Mouse (Mus musculus): ENCODE results near the gene Nrbf2. TPM values are rescaled to one million over a fixed set of nuclear protein-coding genes. Genes with fewer than 3 reads are reported as not detected.

The Nrbf2 gene
- polyA plus RNA-seq, 1 experiment from 2014 or later, result 42.5 TPM

DNA sequence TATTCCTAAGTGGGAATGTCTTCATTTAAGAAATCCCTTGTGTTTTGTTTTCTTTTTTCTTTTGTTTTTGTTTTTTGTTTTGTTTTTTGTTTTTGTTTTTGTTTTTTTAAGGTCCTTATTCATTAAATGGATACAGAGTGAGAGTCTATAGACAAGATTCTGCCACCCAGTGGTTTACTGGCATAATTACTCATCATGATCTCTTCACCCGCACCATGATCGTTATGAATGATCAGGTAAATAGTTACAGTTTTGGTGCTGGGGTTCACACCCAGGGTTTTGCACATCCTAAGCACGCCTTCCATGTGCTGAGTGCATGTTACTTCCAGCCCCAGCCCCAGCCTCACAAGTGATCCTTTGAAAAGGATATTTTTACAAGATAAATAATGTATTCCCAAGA is 68.2 kb downstream of the Nrbf2 start:
- Histone ChIP-seq H3K9ac (replicated peaks) (no peak overlapping the region), H3K9me3 (no peaks in the 10 kb centered on the region), H3K4me2 (no peak overlapping the region), H3K4me3 (replicated peaks) (no peak overlapping the region), H3K36me3 (peaks cover 38% of the 10 kb centered on the region), H3K27ac (no peak overlapping the region), H3K27me3 (no peaks in the 10 kb centered on the region), H3K4me1 (replicated peaks) (no peaks in the 10 kb centered on the region)
- no peak for ATAC-seq (ENCODE audit: insufficient number of reproducible peaks, insufficient read depth, low FRiP score, low TSS enrichment, low read depth)
- WGBS, result 93% methylated on average over 3 of the region's 3 CpGs

Other genes starting within 250 kb of the Nrbf2 start
- 43.8 and 47.5 TPM in 2 replicates for gene Jmjd1c, start 189.2 kb downstream of the Nrbf2 start, polyA plus RNA-seq (2016; fragmentation: Nextera tagmentation; extraction: Ambion mirVana)
- gene Reep3, start 188.4 kb downstream of the Nrbf2 start, polyA plus RNA-seq (2016; fragmentation: Nextera tagmentation; extraction: Ambion mirVana), result 31.4 and 33.3 TPM in 2 replicates

Measured in limb, embryonic 12.5 days (tissue).